Mouse (Mus musculus): Measurements from ENCODE around the gene Angptl7. TPM values are rescaled to one million over a fixed set of nuclear protein-coding genes. Genes with fewer than 3 reads are reported as not detected.

Angptl7 gene
- total RNA-seq, 2 experiments from 2014 or later = 0.27 to 0.36 TPM

GRCm38 (mm10) chr4:148495874-148496689 lies 4.2 kb downstream of the Angptl7 start:
- DNase-seq (ENCODE audit: low spot score in 2 of 2) = peak in 1 of 2 experiments; percentile 71

GRCm38 (mm10) chr4:148495160-148495559 lies 5.1 kb downstream of the Angptl7 start:
- no peak for DNase-seq (ENCODE audit: low spot score in 2 of 2)

- DNase-seq (ENCODE audit: low spot score in 2 of 2) = peak in 1 of 2 experiments; percentile 80
Measured at GRCm38 (mm10) chr4:148491448-148491847, 8.8 kb downstream of the Angptl7 start.

GRCm38 (mm10) chr4:148490502-148490901 lies 9.8 kb downstream of the Angptl7 start:
- peak in 1 of 2 experiments; percentile 47 for DNase-seq (ENCODE audit: low spot score in 2 of 2)

- no peak for DNase-seq (ENCODE audit: low spot score in 2 of 2)
Measured at GRCm38 (mm10) chr4:148487841-148488240, 12.4 kb downstream of the Angptl7 start.

- no peak for DNase-seq (ENCODE audit: low spot score in 2 of 2)
Measured at GRCm38 (mm10) chr4:148484511-148484910, 15.7 kb downstream of the Angptl7 start.

GRCm38 (mm10) chr4:148481557-148482168 lies 18.6 kb downstream of the Angptl7 start:
- DNase-seq (ENCODE audit: low spot score in 2 of 2) = no peak

- DNase-seq (ENCODE audit: low spot score in 2 of 2) = no peak
Measured at GRCm38 (mm10) chr4:148480245-148480644, 20.0 kb downstream of the Angptl7 start.

- no peak for DNase-seq (ENCODE audit: low spot score in 2 of 2)
Measured at GRCm38 (mm10) chr4:148473496-148473895, 26.8 kb downstream of the Angptl7 start.

GRCm38 (mm10) chr4:148472436-148473174 lies 27.7 kb downstream of the Angptl7 start:
- DNase-seq (ENCODE audit: low spot score in 2 of 2) = no peak

GRCm38 (mm10) chr4:148471363-148471806 lies 28.9 kb downstream of the Angptl7 start:
- DNase-seq (ENCODE audit: low spot score in 2 of 2) = peak in 1 of 2 experiments; percentile 70

- DNase-seq (ENCODE audit: low spot score in 2 of 2) = no peak
Measured at GRCm38 (mm10) chr4:148469487-148470252, 30.6 kb downstream of the Angptl7 start.

- no peak for DNase-seq (ENCODE audit: low spot score in 2 of 2)
Measured at GRCm38 (mm10) chr4:148468396-148468795, 31.9 kb downstream of the Angptl7 start.

GRCm38 (mm10) chr4:148466511-148467079 lies 33.7 kb downstream of the Angptl7 start:
- peak; percentile 53 to 77 for DNase-seq (ENCODE audit: low spot score in 2 of 2)

GRCm38 (mm10) chr4:148464869-148465268 lies 35.4 kb downstream of the Angptl7 start:
- peak in 1 of 2 experiments; percentile 17 for DNase-seq (ENCODE audit: low spot score in 2 of 2)

GRCm38 (mm10) chr4:148464301-148464700 lies 36.0 kb downstream of the Angptl7 start:
- DNase-seq (ENCODE audit: low spot score in 2 of 2) = no peak

- DNase-seq (ENCODE audit: low spot score in 2 of 2) = peak in 1 of 2 experiments; percentile 67
Measured at GRCm38 (mm10) chr4:148463208-148463960, 36.9 kb downstream of the Angptl7 start.

- DNase-seq (ENCODE audit: low spot score in 2 of 2) = no peak
Measured at GRCm38 (mm10) chr4:148462717-148463116, 37.5 kb downstream of the Angptl7 start.

GRCm38 (mm10) chr4:148461772-148462171 lies 38.5 kb downstream of the Angptl7 start:
- DNase-seq (ENCODE audit: low spot score in 2 of 2) = no peak

All from layer of hippocampus, adult 18-20 months (tissue).